Mouse (Mus musculus) testis, adult 2 months (tissue): ENCODE measurements around the gene Ap1g1. TPM values are rescaled to one million over a fixed set of nuclear protein-coding genes. Genes with fewer than 3 reads are reported as not detected.
"Not testable (repeated sequence)": the region's sequence is repeated elsewhere in the genome, so short reads cannot be mapped to it uniquely, and the experiment has no call there.

Source experiments
- H3K27ac ChIP-seq: fragments of 200-500 bp; 2 replicates; pipeline ENCODE4 v1.5.1; 2012; ENCODE audit warnings: low read depth, low read length; ENCODE audit not compliant: control insufficient read depth, insufficient read depth
- H3K27me3 ChIP-seq: fragments of 200-500 bp; 2 replicates; pipeline ENCODE4 v1.6.1; 2012; ENCODE audit warnings: mild to moderate bottlenecking, low read length, moderate library complexity; ENCODE audit not compliant: control insufficient read depth, insufficient read depth
- H3K36me3 ChIP-seq: fragments of 200-500 bp; 2 replicates; pipeline ENCODE4 v1.6.1; 2012; ENCODE audit warnings: mild to moderate bottlenecking, low read length; ENCODE audit not compliant: control insufficient read depth, insufficient read depth
- H3K4me1 ChIP-seq: fragments of 200-500 bp; 2 replicates; pipeline ENCODE4 v1.6.1; 2012; ENCODE audit warnings: low read length; ENCODE audit not compliant: control insufficient read depth, insufficient read depth
- H3K4me3 ChIP-seq: fragments of 200-500 bp; 2 replicates; pipeline ENCODE4 v1.5.1; 2012; ENCODE audit warnings: low read depth, mild to moderate bottlenecking, low read length, moderate library complexity, mixed read lengths; ENCODE audit not compliant: control insufficient read depth
- CTCF ChIP-seq: fragments of 200-500 bp; IDR thresholded peaks from 2 replicates; pipeline ENCODE4 v1.5.1; 2012; ENCODE audit warnings: low read depth, mild to moderate bottlenecking, inconsistent platforms, low read length, moderate library complexity; ENCODE audit not compliant: control insufficient read depth, insufficient read depth, insufficient replicate concordance
- POLR2A ChIP-seq: fragments of 200-500 bp; IDR thresholded peaks from 2 replicates; pipeline ENCODE4 v1.6.1; 2012; ENCODE audit warnings: low read depth, mild to moderate bottlenecking, inconsistent platforms, low read length, moderate library complexity; ENCODE audit not compliant: control insufficient read depth
- polyA plus RNA-seq: library from polyadenylated mRNA; depleted of rRNA; stranded (reverse); fragments of >200 nt; gene quantifications from 2 replicates; pipeline ENCODE4 v1.2.3, GENCODE M21; 2012

The Ap1g1 gene
- polyA plus RNA-seq, 1 experiment = 19.3 TPM

- Histone ChIP-seq H3K4me1 (peaks cover 6% of the 10 kb centered on the region), H3K27ac (no peak overlapping the region), H3K27me3 (no peaks in the 10 kb centered on the region), H3K4me3 (no peak overlapping the region), H3K36me3 (0 out of 2 replicates have a peak, but pooled peaks cover 1% of the 10 kb centered on the region)
- no peak for TF ChIP-seq CTCF
- TF ChIP-seq POLR2A = no peak
Observed at GRCm38 (mm10) chr8:109864798-109865197, 86.4 kb downstream of the Ap1g1 start.

- no peaks in the 10 kb centered on the region for H3K27me3 ChIP-seq
- peaks cover 6% of the 10 kb centered on the region for H3K4me1 ChIP-seq
- H3K36me3 ChIP-seq = 0 out of 2 replicates have a peak, but pooled peaks cover 1% of the 10 kb centered on the region
- no peak overlapping the region for H3K4me3 ChIP-seq
- no peak overlapping the region for H3K27ac ChIP-seq
- TF ChIP-seq POLR2A (no peak), CTCF (no peak)
Observed at GRCm38 (mm10) chr8:109865536-109865935, 87.2 kb downstream of the Ap1g1 start.

GRCm38 (mm10) chr8:109866690-109867089 is 88.3 kb downstream of the Ap1g1 start:
- TF ChIP-seq POLR2A (no peak), CTCF (no peak)
- Histone ChIP-seq H3K4me1 (peaks cover 6% of the 10 kb centered on the region), H3K27ac (no peak overlapping the region), H3K36me3 (0 out of 2 replicates have a peak, but pooled peaks cover 1% of the 10 kb centered on the region), H3K4me3 (no peak overlapping the region), H3K27me3 (no peaks in the 10 kb centered on the region)

GRCm38 (mm10) chr8:109868003-109868679 is 89.8 kb downstream of the Ap1g1 start, which contains the start of gene Phlpp2:
Phlpp2 (plus strand) TSS chr8:109868542.
- TF ChIP-seq POLR2A = peak; percentile 34; the same call in 1 of the 2 replicates
- TF ChIP-seq CTCF = no peak
- H3K36me3 ChIP-seq = no peaks in the 10 kb centered on the region
- peak within 1 kb of the TSS; percentile 52 for H3K27ac ChIP-seq
- peak within 1 kb of the TSS; percentile 89 for H3K4me3 ChIP-seq
- H3K4me1 ChIP-seq = peaks cover 6% of the 10 kb centered on the region
- no peaks in the 10 kb centered on the region for H3K27me3 ChIP-seq

GRCm38 (mm10) chr8:109868680-109869361 is 90.5 kb downstream of the Ap1g1 start:
- H3K27me3 ChIP-seq = no peaks in the 10 kb centered on the region
- no peaks in the 10 kb centered on the region for H3K36me3 ChIP-seq
- peak overlapping the region; percentile 52 for H3K27ac ChIP-seq
- H3K4me3 ChIP-seq = peak overlapping the region; percentile 89
- TF ChIP-seq POLR2A (0 out of 2 replicates have a peak, but pooled peaks have one; percentile 4), CTCF (no peak)
- peaks cover 6% of the 10 kb centered on the region for H3K4me1 ChIP-seq

GRCm38 (mm10) chr8:109871056-109871455 is 92.7 kb downstream of the Ap1g1 start:
- Histone ChIP-seq H3K27ac (no peak overlapping the region), H3K4me1 (peaks cover 6% of the 10 kb centered on the region), H3K36me3 (no peaks in the 10 kb centered on the region), H3K27me3 (no peaks in the 10 kb centered on the region), H3K4me3 (no peak overlapping the region)
- TF ChIP-seq POLR2A (no peak), CTCF (no peak)

GRCm38 (mm10) chr8:109873800-109874199 is 95.4 kb downstream of the Ap1g1 start:
- H3K27ac ChIP-seq, H3K4me1 ChIP-seq, H3K36me3 ChIP-seq, H3K4me3 ChIP-seq, H3K27me3 ChIP-seq: not testable (repeated sequence)
